Mouse (Mus musculus) midbrain, embryonic 13.5 days (tissue): ENCODE results near the gene Klc3. TPM values are rescaled to one million over a fixed set of nuclear protein-coding genes. Genes with fewer than 3 reads are reported as not detected.

Source experiments
- ATAC-seq: fragments of 200-750 bp; cut with Nextera tagmentation; 2 replicates; pipeline ENCODE4 v1.8.0; 2017; ENCODE audit warnings: mild to moderate bottlenecking, moderate TSS enrichment, moderate library complexity
- H3K27ac ChIP-seq: fragments of 300-500 bp; sonication (generic); 2 replicates; pipeline ENCODE4 v1.5.1; 2015; ENCODE audit warnings: inconsistent platforms, mild to moderate bottlenecking, moderate library complexity
- H3K27me3 ChIP-seq: fragments of 300-500 bp; sonication (generic); 2 replicates; pipeline ENCODE4 v1.6.1; 2015; ENCODE audit warnings: mild to moderate bottlenecking, inconsistent platforms
- H3K36me3 ChIP-seq: fragments of 300-500 bp; sonication (generic); 2 replicates; pipeline ENCODE4 v1.6.1; 2015; ENCODE audit warnings: mild to moderate bottlenecking, inconsistent platforms
- H3K4me1 ChIP-seq: fragments of 300-500 bp; sonication (generic); replicated peaks from 2 replicates; pipeline ENCODE4 v1.6.1; 2015; ENCODE audit warnings: inconsistent platforms
- H3K4me2 ChIP-seq: fragments of 300-500 bp; sonication (generic); replicated peaks from 2 replicates; pipeline ENCODE4 v1.6.1; 2015; ENCODE audit warnings: moderate library complexity, mild to moderate bottlenecking, inconsistent platforms
- H3K4me3 ChIP-seq: fragments of 300-500 bp; sonication (generic); replicated peaks from 2 replicates; pipeline ENCODE4 v1.5.1; 2015; ENCODE audit warnings: mild to moderate bottlenecking, inconsistent platforms
- H3K9ac ChIP-seq: fragments of 300-500 bp; sonication (generic); replicated peaks from 2 replicates; pipeline ENCODE4 v1.6.1; 2015; ENCODE audit warnings: mild to moderate bottlenecking, inconsistent platforms
- H3K9me3 ChIP-seq: fragments of 300-500 bp; sonication (generic); 2 replicates; pipeline ENCODE4 v1.6.1; 2016; ENCODE audit warnings: mild to moderate bottlenecking, inconsistent platforms
- WGBS: fragments of 180-500 bp; shearing (Covaris S2); methylation state at CpG from one replicate; pipeline ENCODE4 v1.1.7; 2015; 5-methylcytosine and 5-hydroxymethylcytosine counted together
- polyA plus RNA-seq: library from polyadenylated mRNA; unstranded; fragments of >200 nt; fragmentation: Nextera tagmentation; extraction: Ambion mirVana; gene quantifications from 2 replicates; pipeline ENCODE4 v1.2.1, GENCODE M21; 2015

Klc3 gene
- polyA plus RNA-seq, 1 experiment from 2014 or later = 1.2 TPM

- Histone ChIP-seq H3K36me3 (no peaks in the 10 kb centered on the region), H3K27me3 (no peaks in the 10 kb centered on the region), H3K4me1 (no peaks in the 10 kb centered on the region), H3K4me3 (no peak overlapping the region), H3K27ac (no peak overlapping the region), H3K9me3 (no peaks in the 10 kb centered on the region), H3K4me2 (no peak overlapping the region), H3K9ac (no peak overlapping the region)
- no peak for ATAC-seq
- 81% methylated on average over 18 of the region's 18 CpGs for WGBS
Measured at GRCm38 (mm10) chr7:19375368-19375767, 28.5 kb downstream of the Klc3 start.

DNA sequence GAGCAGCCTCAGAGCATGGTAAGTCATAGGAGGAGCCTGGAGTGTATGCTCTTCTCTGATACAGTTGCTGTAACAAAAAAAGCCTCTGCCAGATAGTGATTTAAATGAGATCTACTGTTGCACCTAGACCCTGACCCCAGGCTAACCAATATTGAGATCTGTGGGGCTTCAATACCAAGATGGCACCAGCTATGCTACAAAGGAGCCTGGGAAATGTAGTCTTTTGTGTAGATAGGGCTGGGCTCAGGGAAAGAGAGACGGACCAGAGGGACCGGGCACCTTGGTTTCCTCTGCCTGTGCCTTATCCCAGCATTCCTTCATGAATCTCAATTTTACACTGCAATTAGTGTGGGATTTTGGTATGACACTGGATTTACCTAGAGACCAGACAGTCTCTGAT lies 30.5 kb downstream of the Klc3 start:
- Histone ChIP-seq H3K9ac (no peak overlapping the region), H3K4me1 (no peaks in the 10 kb centered on the region), H3K4me3 (no peak overlapping the region), H3K27ac (no peak overlapping the region), H3K27me3 (peaks cover 12% of the 10 kb centered on the region), H3K9me3 (no peaks in the 10 kb centered on the region), H3K4me2 (no peak overlapping the region), H3K36me3 (no peaks in the 10 kb centered on the region)
- WGBS = 86% methylated on average over 2 of the region's 2 CpGs
- ATAC-seq = no peak

DNA sequence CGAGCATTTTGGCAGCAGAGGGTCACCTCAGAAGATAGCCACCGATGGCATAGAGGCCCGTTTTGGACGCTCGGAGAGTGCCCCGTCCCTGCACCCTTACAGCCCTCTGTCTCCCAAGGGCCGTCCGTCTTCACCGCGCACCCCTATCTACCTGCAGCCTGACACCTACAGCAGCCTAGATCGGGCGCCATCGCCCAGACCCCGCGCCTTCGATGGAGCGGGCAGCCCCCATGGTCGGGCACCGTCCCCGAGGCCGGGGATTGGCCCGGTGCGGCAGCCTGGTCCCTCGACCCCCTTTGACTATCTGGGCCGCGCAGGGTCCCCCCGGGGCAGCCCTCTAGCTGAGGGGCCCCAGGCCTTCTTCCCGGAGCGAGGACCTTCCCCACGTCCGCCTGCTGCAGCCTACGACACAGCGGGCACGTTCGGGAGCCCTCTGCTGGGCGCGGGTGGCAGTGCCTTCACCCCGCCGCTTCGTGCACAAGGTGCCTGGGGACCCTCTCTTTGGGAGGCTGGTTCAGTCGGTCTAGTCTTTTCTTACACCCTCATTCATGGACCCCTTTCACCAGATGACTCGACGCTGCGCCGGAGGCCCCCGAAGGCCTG lies 34.0 kb downstream of the Klc3 start:
- Histone ChIP-seq H3K27ac (no peak overlapping the region), H3K36me3 (no peaks in the 10 kb centered on the region), H3K4me1 (no peaks in the 10 kb centered on the region), H3K4me3 (peak overlapping the region; percentile 47), H3K9ac (peak overlapping the region; percentile 66), H3K9me3 (no peaks in the 10 kb centered on the region), H3K4me2 (peak overlapping the region; percentile 68), H3K27me3 (peaks cover 15% of the 10 kb centered on the region)
- 10% methylated on average over 46 of the region's 46 CpGs for WGBS
- peak; percentile 86 for ATAC-seq

- 23% methylated on average over 16 of the region's 16 CpGs for WGBS
- no peaks in the 10 kb centered on the region for H3K4me1 ChIP-seq
Measured at GRCm38 (mm10) chr7:19368380-19368779, 35.5 kb downstream of the Klc3 start.

GRCm38 (mm10) chr7:19365376-19365775 lies 38.5 kb downstream of the Klc3 start:
- WGBS = 88% methylated on average over 4 of the region's 4 CpGs
- no peaks in the 10 kb centered on the region for H3K36me3 ChIP-seq

More at GRCm38 (mm10) chr7:19368380-19368779, 35.5 kb downstream of the Klc3 start:
- no peak for ATAC-seq
- Histone ChIP-seq H3K4me3 (no peak overlapping the region), H3K27ac (no peak overlapping the region), H3K4me2 (no peak overlapping the region), H3K27me3 (peaks cover 15% of the 10 kb centered on the region), H3K9ac (no peak overlapping the region), H3K36me3 (no peaks in the 10 kb centered on the region), H3K9me3 (no peaks in the 10 kb centered on the region)

DNA sequence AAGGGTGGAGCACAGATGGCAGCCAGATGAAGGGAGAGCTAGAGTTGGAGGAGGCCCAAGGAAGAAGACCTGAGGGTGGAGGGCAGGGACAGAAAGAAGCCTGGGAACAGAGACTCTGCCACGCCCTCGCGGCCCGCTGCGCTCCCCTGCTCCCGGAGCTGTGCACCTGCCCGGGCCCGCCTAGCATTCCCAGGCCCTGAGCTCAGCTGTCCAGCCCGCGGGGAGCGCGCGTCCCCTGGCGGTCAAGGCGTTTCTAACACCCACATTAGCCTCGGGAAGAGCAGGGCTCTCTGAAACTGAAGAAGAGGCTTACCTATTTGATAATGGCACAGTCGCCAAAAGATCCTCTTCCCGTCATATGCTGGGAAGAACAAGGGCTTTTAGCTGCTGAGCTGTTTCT lies 40.0 kb downstream of the Klc3 start:
- 2% methylated on average over 18 of the region's 18 CpGs for WGBS
- peaks cover 31% of the 10 kb centered on the region for H3K4me1 ChIP-seq
- H3K4me3 ChIP-seq = no peak overlapping the region
- H3K27me3 ChIP-seq = peaks cover 19% of the 10 kb centered on the region
- no peaks in the 10 kb centered on the region for H3K36me3 ChIP-seq
- H3K9ac ChIP-seq = no peak overlapping the region
- no peak for ATAC-seq
- H3K27ac ChIP-seq = no peak overlapping the region
- H3K4me2 ChIP-seq = no peak overlapping the region
- no peaks in the 10 kb centered on the region for H3K9me3 ChIP-seq

More at GRCm38 (mm10) chr7:19365376-19365775, 38.5 kb downstream of the Klc3 start:
- peaks cover 26% of the 10 kb centered on the region for H3K27me3 ChIP-seq
- no peak overlapping the region for H3K4me2 ChIP-seq
- no peak overlapping the region for H3K9ac ChIP-seq
- H3K4me3 ChIP-seq = no peak overlapping the region
- no peaks in the 10 kb centered on the region for H3K9me3 ChIP-seq
- no peak for ATAC-seq
- no peak overlapping the region for H3K27ac ChIP-seq
- peaks cover 25% of the 10 kb centered on the region for H3K4me1 ChIP-seq

- ATAC-seq = no peak
- peak overlapping the region; percentile 2; the same call in 1 of the 2 replicates for H3K9ac ChIP-seq
- peak overlapping the region; percentile 98 for H3K4me2 ChIP-seq
- peaks cover 11% of the 10 kb centered on the region; the same call in 1 of the 2 replicates for H3K27me3 ChIP-seq
- H3K4me3 ChIP-seq = peak overlapping the region; percentile 74
- WGBS = 19% methylated on average over 4 of the region's 4 CpGs
- peak overlapping the region; percentile 35; the same call in 1 of the 2 replicates for H3K27ac ChIP-seq
- H3K9me3 ChIP-seq = no peaks in the 10 kb centered on the region
- H3K36me3 ChIP-seq = peaks cover under 1% of the 10 kb centered on the region; the same call in 1 of the 2 replicates
- peaks cover 41% of the 10 kb centered on the region for H3K4me1 ChIP-seq
Measured at GRCm38 (mm10) chr7:19362276-19362675, 41.6 kb downstream of the Klc3 start.

GRCm38 (mm10) chr7:19361720-19362119 lies 42.2 kb downstream of the Klc3 start:
- ATAC-seq = no peak
- Histone ChIP-seq H3K9me3 (no peaks in the 10 kb centered on the region), H3K36me3 (peaks cover 5% of the 10 kb centered on the region; the same call in 1 of the 2 replicates), H3K4me1 (peaks cover 41% of the 10 kb centered on the region), H3K4me3 (peak overlapping the region; percentile 74), H3K9ac (peak overlapping the region; percentile 30; the same call in 1 of the 2 replicates), H3K27ac (peak overlapping the region; percentile 35; the same call in 1 of the 2 replicates), H3K27me3 (peaks cover 11% of the 10 kb centered on the region; the same call in 1 of the 2 replicates), H3K4me2 (peak overlapping the region; percentile 98)
- WGBS = 15% methylated on average over 16 of the region's 16 CpGs

DNA sequence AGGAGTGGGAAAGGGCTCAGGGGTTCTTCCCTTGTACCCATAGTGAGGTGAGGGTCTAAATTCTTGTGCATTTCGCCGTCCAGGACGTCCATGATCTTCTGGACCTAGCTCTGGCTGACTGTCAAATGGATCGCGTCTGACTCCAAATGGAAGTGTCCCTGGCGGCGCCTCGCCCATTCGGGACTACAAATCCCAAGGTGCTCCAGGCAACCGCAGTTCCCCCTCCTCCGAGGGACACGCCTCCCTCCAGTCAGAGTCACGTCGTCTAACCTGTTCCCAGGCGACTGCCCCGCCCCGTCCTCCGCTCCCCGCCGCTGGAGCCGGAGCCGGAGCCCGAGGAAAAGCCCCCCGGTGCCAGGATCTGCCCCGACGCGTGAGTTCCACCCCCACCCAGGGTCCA lies 43.0 kb downstream of the Klc3 start:
- WGBS = under 1% methylated on average over 27 of the region's 27 CpGs
- Histone ChIP-seq H3K9ac (peak overlapping the region; percentile 30), H3K4me1 (peaks cover 41% of the 10 kb centered on the region), H3K4me2 (peak overlapping the region; percentile 98), H3K9me3 (no peaks in the 10 kb centered on the region), H3K27ac (no peak overlapping the region), H3K27me3 (peaks cover 11% of the 10 kb centered on the region; the same call in 1 of the 2 replicates), H3K4me3 (peak overlapping the region; percentile 74), H3K36me3 (peaks cover 12% of the 10 kb centered on the region)
- peak; percentile 48 for ATAC-seq

DNA sequence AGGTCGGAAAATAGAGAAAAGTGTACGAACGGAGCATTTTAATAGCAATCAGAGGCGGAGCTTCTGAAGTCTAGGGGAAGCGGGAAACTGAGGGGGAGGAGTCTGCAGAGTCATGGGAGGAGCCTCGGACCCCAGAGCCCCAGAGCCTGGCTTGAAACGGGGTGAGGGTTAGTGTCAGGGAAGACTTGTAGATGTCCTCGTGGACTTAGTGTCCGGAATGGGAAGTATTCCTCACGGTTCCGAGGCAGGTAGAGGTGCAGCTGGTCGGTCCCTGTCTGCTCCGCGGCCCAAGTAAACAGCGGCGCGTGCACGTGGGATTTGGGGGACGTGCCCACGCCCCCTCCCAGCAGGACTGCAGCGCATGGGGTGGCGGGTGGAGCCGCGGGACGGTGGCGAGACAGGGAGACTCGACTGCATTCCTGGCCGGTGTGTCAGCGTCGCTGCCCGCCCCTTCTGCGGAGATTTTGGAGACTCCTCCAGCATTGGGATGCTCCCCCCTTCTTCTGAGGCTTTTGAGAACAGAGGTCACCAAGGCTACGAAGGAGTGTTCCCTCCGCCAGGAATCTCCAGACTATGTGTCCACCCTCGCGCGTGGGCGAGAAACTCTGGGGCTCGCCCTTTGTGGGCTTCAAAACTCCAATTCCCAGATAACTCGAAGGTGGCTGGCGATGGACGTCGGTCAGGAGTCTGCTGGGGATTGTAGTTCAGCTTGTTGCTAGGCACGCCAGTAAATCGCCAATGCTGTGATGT lies 43.8 kb downstream of the Klc3 start:
- Histone ChIP-seq H3K27ac (no peak overlapping the region; the same call in 1 of the 2 replicates), H3K36me3 (peaks cover 18% of the 10 kb centered on the region), H3K4me2 (peak overlapping the region; percentile 98), H3K27me3 (peaks cover 11% of the 10 kb centered on the region; the same call in 1 of the 2 replicates), H3K4me3 (peak overlapping the region; percentile 74), H3K9me3 (no peaks in the 10 kb centered on the region), H3K4me1 (peaks cover 41% of the 10 kb centered on the region), H3K9ac (peak overlapping the region; percentile 76)
- ATAC-seq = peak; percentile 43
- WGBS = under 1% methylated on average over 45 of the region's 45 CpGs

- H3K27ac ChIP-seq = no peak within 1 kb of the TSS; the same call in 1 of the 2 replicates
- peaks cover 25% of the 10 kb centered on the region for H3K36me3 ChIP-seq
- 1% methylated on average over 31 of the region's 31 CpGs for WGBS
- H3K4me2 ChIP-seq = peak within 1 kb of the TSS; percentile 98
- peaks cover 11% of the 10 kb centered on the region; the same call in 1 of the 2 replicates for H3K27me3 ChIP-seq
- H3K9me3 ChIP-seq = no peaks in the 10 kb centered on the region
- ATAC-seq = peak; percentile 83
- H3K4me3 ChIP-seq = peak within 1 kb of the TSS; percentile 74
- H3K9ac ChIP-seq = peak within 1 kb of the TSS; percentile 76
- peaks cover 41% of the 10 kb centered on the region for H3K4me1 ChIP-seq
Measured at GRCm38 (mm10) chr7:19359299-19359891, 44.5 kb downstream of the Klc3 start, which contains the start of the genes Cd3eap and Ppp1r13l. Gene Cd3eap, minus strand, starts transcription at chr7:19359483. Gene Ppp1r13l, plus strand, starts transcription at chr7:19359749.
